8 mouse cellular contexts compared by ENCODE assay signal in the genomic region with DNA sequence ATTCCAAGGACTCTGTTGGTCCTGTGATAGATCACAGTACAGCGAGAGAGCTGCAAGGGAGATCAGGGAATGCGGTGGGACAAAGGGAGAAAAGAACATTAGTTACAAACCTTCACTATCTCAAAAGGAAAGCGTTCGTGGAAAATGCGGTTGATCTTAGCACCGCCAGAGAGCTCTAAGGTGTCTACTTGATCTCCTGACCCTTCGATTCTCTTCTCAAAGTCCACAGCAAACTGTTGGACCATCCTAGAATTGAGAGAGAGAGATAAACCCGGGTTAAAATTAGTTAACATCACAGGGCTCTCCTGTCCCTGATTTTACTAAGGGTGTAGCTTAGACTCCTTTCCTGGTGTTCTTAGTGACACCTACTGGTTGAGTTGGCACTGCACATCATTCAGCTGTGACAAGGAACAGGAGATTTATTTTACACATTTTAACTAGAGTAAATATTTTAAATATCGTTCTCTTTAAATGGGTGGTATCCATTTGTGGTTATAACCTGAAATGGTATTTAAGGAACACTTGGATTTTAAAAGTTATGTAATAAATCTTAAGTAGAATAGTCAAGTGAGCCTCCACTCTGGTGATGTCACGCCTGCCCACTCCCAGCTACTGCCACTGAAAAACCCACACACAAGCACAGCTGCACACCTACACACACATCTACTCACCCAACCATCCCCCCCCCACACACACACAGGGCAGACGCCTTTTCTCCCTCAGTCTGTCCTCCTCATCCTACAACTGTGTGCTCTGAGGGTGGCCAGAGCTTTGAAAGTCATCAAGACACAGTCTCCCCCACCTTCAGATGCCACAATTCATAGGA.
DNase-seq lines count a peak whose midpoint lies in the region; ATAC-seq and TF ChIP-seq lines count a peak whose summit lies in the region.

No protein-coding gene starts in this region.

- peak overlapping the region; percentile 68; the same call in 1 of the 2 replicates for H3K27ac ChIP-seq in testis, adult 2 months (ENCODE audit: control insufficient read depth, insufficient read depth, low read depth, low read length)
- H3K27ac ChIP-seq in heart, embryonic 10.5 days = peak overlapping the region; percentile 76
- H3K27ac ChIP-seq in kidney, embryonic 15.5 days = peak overlapping the region; percentile 4; the same call in 1 of the 2 replicates
- H3K27ac ChIP-seq in lung, postnatal 0 days (ENCODE audit: low read length) = no peak overlapping the region

- no peak overlapping the region for H3K4me3 ChIP-seq in testis, adult 2 months (ENCODE audit: control insufficient read depth, low read depth, low read length)
- peak overlapping the region; percentile 39 for H3K4me3 ChIP-seq in heart, embryonic 10.5 days
- no peak overlapping the region for H3K4me3 ChIP-seq in kidney, embryonic 15.5 days (replicated peaks)
- peak overlapping the region; percentile 14; the same call in 1 of the 2 replicates for H3K4me3 ChIP-seq in lung, postnatal 0 days (ENCODE audit: low read depth, low read length)

- no peaks in the 10 kb centered on the region for H3K9me3 ChIP-seq in heart, embryonic 10.5 days
- H3K9me3 ChIP-seq in kidney, embryonic 15.5 days (replicated peaks) = no peaks in the 10 kb centered on the region
- H3K9me3 ChIP-seq in lung, postnatal 0 days (ENCODE audit: low read length) = no peaks in the 10 kb centered on the region

- H3K27me3 ChIP-seq in testis, adult 2 months (ENCODE audit: control insufficient read depth, insufficient read depth, low read length) = no peaks in the 10 kb centered on the region
- H3K27me3 ChIP-seq in heart, embryonic 10.5 days (ENCODE audit: insufficient read depth, poor library complexity, severe bottlenecking) = no peaks in the 10 kb centered on the region
- H3K27me3 ChIP-seq in kidney, embryonic 15.5 days = no peaks in the 10 kb centered on the region
- H3K27me3 ChIP-seq in lung, postnatal 0 days (replicated peaks; ENCODE audit: insufficient read depth, low read length) = no peaks in the 10 kb centered on the region

- no peak for TF ChIP-seq EP300 in lung, postnatal 0 days (IDR thresholded peaks at IDR 0.05)

- no peaks in the 10 kb centered on the region for H3K36me3 ChIP-seq in testis, adult 2 months (ENCODE audit: control insufficient read depth, insufficient read depth, low read length)
- no peaks in the 10 kb centered on the region for H3K36me3 ChIP-seq in heart, embryonic 10.5 days
- no peaks in the 10 kb centered on the region for H3K36me3 ChIP-seq in kidney, embryonic 15.5 days
- H3K36me3 ChIP-seq in lung, postnatal 0 days (ENCODE audit: insufficient read depth, low read length) = no peaks in the 10 kb centered on the region

- 39% methylated on average over 11 of the region's 11 CpGs for WGBS in heart, embryonic 10.5 days
- 37% methylated on average over 11 of the region's 11 CpGs for WGBS in kidney, embryonic 15.5 days
- 17% methylated on average over 11 of the region's 11 CpGs for WGBS in lung, postnatal 0 days

- TF ChIP-seq POLR2A in testis, adult 2 months (IDR thresholded peaks at IDR 0.05; ENCODE audit: control insufficient read depth, low read depth, low read length) = no peak

- H3K4me1 ChIP-seq in testis, adult 2 months (ENCODE audit: control insufficient read depth, insufficient read depth, low read length) = no peaks in the 10 kb centered on the region
- H3K4me1 ChIP-seq in heart, embryonic 10.5 days = peaks cover 4% of the 10 kb centered on the region; the same call in 1 of the 2 replicates
- H3K4me1 ChIP-seq in kidney, embryonic 15.5 days = peaks cover 6% of the 10 kb centered on the region; the same call in 1 of the 2 replicates
- no peaks in the 10 kb centered on the region for H3K4me1 ChIP-seq in lung, postnatal 0 days (ENCODE audit: insufficient read depth, low read depth, low read length)

- DNase-seq in testis, postnatal 14 days (ENCODE audit: low spot score) = no peak
- peak; percentile 7 for DNase-seq in c-Kit-positive CD71-positive TER-119-positive erythroid progenitor cells, embryonic 14.5 days (ENCODE audit: low spot score)
- peak; percentile 66 for DNase-seq in heart, embryonic 10.5 days (ENCODE audit: low spot score)
- peak; percentile 83 for DNase-seq in lung, postnatal 0 days (ENCODE audit: low spot score)
- DNase-seq in skeletal muscle tissue, adult 2 months (ENCODE audit: low read depth, low spot score) = peak; percentile 51
- no peak for DNase-seq in gastrocnemius, postnatal 14 days

- peak overlapping the region; percentile 27; the same call in 1 of the 2 replicates for H3K4me2 ChIP-seq in kidney, embryonic 15.5 days
- H3K4me2 ChIP-seq in lung, postnatal 0 days (replicated peaks; ENCODE audit: low read depth, low read length) = peak overlapping the region; percentile 47

- no peak overlapping the region for H3K9ac ChIP-seq in kidney, embryonic 15.5 days
- H3K9ac ChIP-seq in lung, postnatal 0 days (replicated peaks; ENCODE audit: low read depth) = 0 out of 2 replicates have a peak overlapping the region, but pooled peaks have one; percentile 34

- peak; percentile 87 for ATAC-seq in kidney, embryonic 15.5 days (replicated peaks; ENCODE audit: low FRiP score)
- ATAC-seq in lung, postnatal 0 days = peak; percentile 83

- TF ChIP-seq CTCF in testis, adult 2 months (IDR thresholded peaks at IDR 0.05; ENCODE audit: control insufficient read depth, insufficient read depth, insufficient replicate concordance, low read depth, low read length) = no peak
- peak; percentile 87 for TF ChIP-seq CTCF in lung, postnatal 0 days (IDR thresholded peaks at IDR 0.05)

- intact Hi-C loops in gastrocnemius, postnatal 14 days (cut with DNase I; ENCODE audit: low total_unique reads) = loop anchor here (5.0 kb wide), 1 partner anchor 311 kb away; no protein-coding TSS in a partner anchor

Comparison
In these comparisons a context has a peak if more than half of its experiments do, and no peak if none do; other contexts are left out.
1. H3K4me3 ChIP-seq: peak in heart, embryonic 10.5 days (single experiment) and lung, postnatal 0 days (single experiment); none in testis, adult 2 months (single experiment) and kidney, embryonic 15.5 days (single experiment).
2. DNase-seq: peak in c-Kit-positive CD71-positive TER-119-positive erythroid progenitor cells, embryonic 14.5 days (single experiment), heart, embryonic 10.5 days (single experiment), lung, postnatal 0 days (single experiment) and skeletal muscle tissue, adult 2 months (single experiment); none in testis, postnatal 14 days (single experiment) and gastrocnemius, postnatal 14 days (single experiment).